Mouse (Mus musculus) midbrain, embryonic 12.5 days (tissue): ENCODE results near the gene Ehbp1l1. TPM values are rescaled to one million over a fixed set of nuclear protein-coding genes. Genes with fewer than 3 reads are reported as not detected.
A peak's percentile ranks its signal among the peaks of the same experiment; 100 is the strongest.

ENCODE experiments used
- ATAC-seq: fragments of 200-750 bp; cut with Nextera tagmentation; 2 replicates; pipeline ENCODE4 v1.8.0; 2017; ENCODE audit warnings: low read depth, moderate TSS enrichment, moderate library complexity; ENCODE audit not compliant: low FRiP score
- H3K27ac ChIP-seq: fragments of 300-500 bp; sonication (generic); replicated peaks from 2 replicates; pipeline ENCODE4 v1.5.1; 2016; ENCODE audit warnings: mild to moderate bottlenecking
- H3K27me3 ChIP-seq: fragments of 300-500 bp; sonication (generic); 2 replicates; pipeline ENCODE4 v1.6.1; 2016; ENCODE audit warnings: mild to moderate bottlenecking
- H3K36me3 ChIP-seq: fragments of 300-500 bp; sonication (generic); 2 replicates; pipeline ENCODE4 v1.6.1; 2016
- H3K4me1 ChIP-seq: fragments of 300-500 bp; sonication (generic); 2 replicates; pipeline ENCODE4 v1.6.1; 2016
- H3K4me2 ChIP-seq: fragments of 300-500 bp; sonication (generic); replicated peaks from 2 replicates; pipeline ENCODE4 v1.6.1; 2016; ENCODE audit warnings: mild to moderate bottlenecking, moderate library complexity
- H3K4me3 ChIP-seq: fragments of 300-500 bp; sonication (generic); 2 replicates; pipeline ENCODE4 v1.5.1; 2016; ENCODE audit warnings: mild to moderate bottlenecking
- H3K9ac ChIP-seq: fragments of 300-500 bp; sonication (generic); replicated peaks from 2 replicates; pipeline ENCODE4 v1.6.1; 2016; ENCODE audit warnings: mild to moderate bottlenecking, moderate library complexity
- H3K9me3 ChIP-seq: fragments of 300-500 bp; sonication (generic); 2 replicates; pipeline ENCODE4 v1.6.1; 2016; ENCODE audit warnings: mild to moderate bottlenecking
- WGBS: fragments of 180-500 bp; shearing (Covaris S2); methylation state at CpG from one replicate; pipeline ENCODE4 v1.1.7; 2016; 5-methylcytosine and 5-hydroxymethylcytosine counted together
- polyA plus RNA-seq: library from polyadenylated mRNA; unstranded; fragments of >200 nt; fragmentation: Nextera tagmentation; extraction: Ambion mirVana; gene quantifications from 2 replicates; pipeline ENCODE4 v1.2.1, GENCODE M21; 2016

The Ehbp1l1 gene
- polyA plus RNA-seq, 1 experiment from 2014 or later = 9.1 TPM

GRCm38 (mm10) chr19:5685431-5685830 is 40.7 kb downstream of the Ehbp1l1 start:
- Histone ChIP-seq H3K4me2 (no peak overlapping the region), H3K9me3 (no peaks in the 10 kb centered on the region), H3K36me3 (peaks cover 67% of the 10 kb centered on the region), H3K27ac (no peak overlapping the region), H3K27me3 (no peaks in the 10 kb centered on the region), H3K9ac (no peak overlapping the region), H3K4me3 (no peak overlapping the region), H3K4me1 (peaks cover 23% of the 10 kb centered on the region)
- no peak for ATAC-seq
- WGBS = 90% methylated on average over 19 of the region's 19 CpGs

DNA sequence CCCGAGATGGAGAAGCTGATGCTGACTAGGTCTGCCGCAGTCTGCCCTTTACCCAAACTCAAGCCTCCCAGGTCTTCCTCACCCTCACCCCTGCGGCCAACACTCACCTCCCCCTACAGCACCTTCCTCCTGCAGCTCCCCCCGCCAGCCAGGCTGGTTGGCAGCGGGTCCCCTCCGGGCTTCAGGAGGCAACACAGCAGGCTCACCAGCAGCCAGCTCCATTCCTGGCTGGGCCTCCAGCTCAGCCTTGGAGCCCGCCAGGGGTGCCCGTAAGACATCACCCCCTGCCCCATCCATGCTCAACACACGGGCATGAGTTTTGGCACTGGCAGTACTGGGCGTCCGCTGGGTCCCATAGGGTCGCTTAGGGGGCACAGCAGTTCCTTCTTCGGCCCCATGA is 41.1 kb downstream of the Ehbp1l1 start:
- no peak overlapping the region for H3K4me3 ChIP-seq
- no peak overlapping the region for H3K27ac ChIP-seq
- no peaks in the 10 kb centered on the region for H3K27me3 ChIP-seq
- 95% methylated on average over 13 of the region's 13 CpGs for WGBS
- no peak overlapping the region for H3K4me2 ChIP-seq
- H3K9ac ChIP-seq = no peak overlapping the region
- no peak for ATAC-seq
- H3K4me1 ChIP-seq = peaks cover 19% of the 10 kb centered on the region
- no peaks in the 10 kb centered on the region for H3K9me3 ChIP-seq
- H3K36me3 ChIP-seq = peaks cover 71% of the 10 kb centered on the region

DNA sequence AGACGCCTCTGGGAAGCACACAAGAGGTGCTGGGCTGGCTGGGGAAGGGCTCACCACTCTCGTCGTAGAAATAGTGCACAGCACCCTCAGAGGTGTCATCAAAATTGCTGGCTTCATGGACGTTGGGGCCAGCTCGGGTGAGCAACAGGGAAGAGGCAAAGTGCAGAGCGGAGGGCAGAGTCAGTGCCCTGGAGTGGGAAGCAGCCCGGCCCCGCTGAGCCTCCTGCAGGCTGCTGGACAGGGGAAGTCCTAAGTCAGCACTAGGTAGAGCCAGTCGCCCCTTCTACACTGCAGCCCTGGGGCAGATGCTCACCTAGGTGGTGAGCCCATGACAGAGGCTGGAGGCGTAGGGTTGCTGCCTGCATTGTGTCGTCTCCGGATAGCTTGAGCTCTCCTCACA is 41.9 kb downstream of the Ehbp1l1 start:
- Histone ChIP-seq H3K9me3 (no peaks in the 10 kb centered on the region), H3K4me1 (peaks cover 11% of the 10 kb centered on the region), H3K9ac (no peak overlapping the region), H3K4me2 (no peak overlapping the region), H3K4me3 (no peak overlapping the region), H3K36me3 (peaks cover 78% of the 10 kb centered on the region), H3K27ac (no peak overlapping the region), H3K27me3 (no peaks in the 10 kb centered on the region)
- ATAC-seq = no peak
- 93% methylated on average over 12 of the region's 12 CpGs for WGBS

GRCm38 (mm10) chr19:5680432-5680831 is 45.7 kb downstream of the Ehbp1l1 start:
- H3K4me2 ChIP-seq = no peak overlapping the region
- H3K36me3 ChIP-seq = peaks cover 94% of the 10 kb centered on the region
- H3K4me1 ChIP-seq = no peaks in the 10 kb centered on the region
- H3K27me3 ChIP-seq = no peaks in the 10 kb centered on the region
- no peak for ATAC-seq
- H3K9me3 ChIP-seq = no peaks in the 10 kb centered on the region
- H3K27ac ChIP-seq = no peak overlapping the region
- H3K4me3 ChIP-seq = no peak overlapping the region
- 94% methylated on average over 4 of the region's 4 CpGs for WGBS
- H3K9ac ChIP-seq = no peak overlapping the region

DNA sequence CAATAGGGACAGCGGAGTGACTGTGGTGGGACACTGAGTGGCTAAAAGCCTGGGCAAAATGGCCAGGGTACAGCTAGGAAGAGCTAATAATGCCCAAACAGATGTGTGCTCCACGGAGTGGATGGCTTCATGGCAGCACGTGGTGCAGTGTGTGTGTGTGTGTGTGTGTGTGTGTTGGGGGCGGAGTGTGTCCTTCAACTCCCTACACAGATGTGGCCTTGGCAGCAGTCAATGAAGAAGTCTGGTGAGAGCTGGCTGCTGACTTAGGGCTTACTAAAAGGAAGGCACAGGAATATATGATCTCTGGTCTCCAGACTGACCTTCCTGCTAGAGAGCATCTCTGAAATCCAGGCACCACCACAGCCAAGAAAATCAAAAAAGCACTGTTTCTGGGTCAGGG is 57.7 kb downstream of the Ehbp1l1 start:
- no peak for ATAC-seq
- peaks cover 7% of the 10 kb centered on the region for H3K4me1 ChIP-seq
- 94% methylated on average over 4 of the region's 4 CpGs for WGBS
- H3K36me3 ChIP-seq = peaks cover 89% of the 10 kb centered on the region
- H3K9ac ChIP-seq = no peak overlapping the region
- H3K27ac ChIP-seq = no peak overlapping the region
- H3K4me3 ChIP-seq = no peak overlapping the region
- no peaks in the 10 kb centered on the region for H3K9me3 ChIP-seq
- no peak overlapping the region for H3K4me2 ChIP-seq
- no peaks in the 10 kb centered on the region for H3K27me3 ChIP-seq

- Histone ChIP-seq H3K4me2 (no peak overlapping the region), H3K27me3 (no peaks in the 10 kb centered on the region), H3K9me3 (no peaks in the 10 kb centered on the region), H3K36me3 (peaks cover 69% of the 10 kb centered on the region), H3K4me3 (no peak overlapping the region), H3K4me1 (peaks cover 14% of the 10 kb centered on the region), H3K9ac (no peak overlapping the region), H3K27ac (no peak overlapping the region)
- 94% methylated on average over 18 of the region's 18 CpGs for WGBS
- no peak for ATAC-seq
Measured at GRCm38 (mm10) chr19:5666386-5666785, 59.7 kb downstream of the Ehbp1l1 start.

DNA sequence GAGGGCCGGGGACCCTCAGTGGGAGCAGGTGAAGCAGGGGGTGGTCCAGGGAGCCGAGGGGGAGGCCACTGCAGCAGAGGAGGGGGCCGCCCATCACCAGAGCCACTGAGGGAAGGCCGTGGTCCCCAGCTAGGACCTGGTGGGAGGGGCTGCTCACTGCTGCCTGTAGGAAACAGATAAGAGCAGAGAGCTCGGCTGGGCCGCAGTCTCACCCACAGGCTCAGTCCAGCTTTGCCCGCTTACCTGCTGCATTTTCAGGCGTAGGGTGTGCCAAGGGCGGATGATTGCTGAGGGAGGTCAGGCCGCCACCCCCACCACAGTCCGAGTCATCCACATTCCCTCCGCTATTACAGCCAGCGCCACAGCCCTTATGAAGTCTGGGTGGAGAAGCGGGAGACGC is 60.7 kb downstream of the Ehbp1l1 start:
- no peaks in the 10 kb centered on the region for H3K9me3 ChIP-seq
- no peak overlapping the region for H3K27ac ChIP-seq
- WGBS = 89% methylated on average over 15 of the region's 15 CpGs
- no peak overlapping the region for H3K4me3 ChIP-seq
- H3K36me3 ChIP-seq = peaks cover 60% of the 10 kb centered on the region
- H3K27me3 ChIP-seq = no peaks in the 10 kb centered on the region
- peaks cover 14% of the 10 kb centered on the region for H3K4me1 ChIP-seq
- H3K9ac ChIP-seq = no peak overlapping the region
- no peak overlapping the region for H3K4me2 ChIP-seq
- ATAC-seq = no peak

GRCm38 (mm10) chr19:5664669-5665257 is 61.4 kb downstream of the Ehbp1l1 start:
- peaks cover 53% of the 10 kb centered on the region for H3K36me3 ChIP-seq
- no peak overlapping the region for H3K4me3 ChIP-seq
- H3K9me3 ChIP-seq = no peaks in the 10 kb centered on the region
- H3K4me2 ChIP-seq = no peak overlapping the region
- no peak overlapping the region for H3K9ac ChIP-seq
- ATAC-seq = no peak
- WGBS = 93% methylated on average over 10 of the region's 10 CpGs
- no peak overlapping the region for H3K27ac ChIP-seq
- H3K27me3 ChIP-seq = no peaks in the 10 kb centered on the region
- H3K4me1 ChIP-seq = peaks cover 14% of the 10 kb centered on the region

GRCm38 (mm10) chr19:5662981-5663913 is 62.9 kb downstream of the Ehbp1l1 start, which contains the start of gene Sipa1:
TSS of gene Sipa1 (minus strand) at chr19:5663707.
- H3K27me3 ChIP-seq = no peaks in the 10 kb centered on the region
- peak within 1 kb of the TSS; percentile 41 for H3K4me3 ChIP-seq
- H3K9me3 ChIP-seq = no peaks in the 10 kb centered on the region
- H3K27ac ChIP-seq = peak within 1 kb of the TSS; percentile 47
- peaks cover 14% of the 10 kb centered on the region for H3K4me1 ChIP-seq
- ATAC-seq = peak; percentile 92
- peak within 1 kb of the TSS; percentile 57 for H3K9ac ChIP-seq
- under 1% methylated on average over 32 of the region's 32 CpGs for WGBS
- peaks cover 38% of the 10 kb centered on the region for H3K36me3 ChIP-seq
- H3K4me2 ChIP-seq = peak within 1 kb of the TSS; percentile 53

DNA sequence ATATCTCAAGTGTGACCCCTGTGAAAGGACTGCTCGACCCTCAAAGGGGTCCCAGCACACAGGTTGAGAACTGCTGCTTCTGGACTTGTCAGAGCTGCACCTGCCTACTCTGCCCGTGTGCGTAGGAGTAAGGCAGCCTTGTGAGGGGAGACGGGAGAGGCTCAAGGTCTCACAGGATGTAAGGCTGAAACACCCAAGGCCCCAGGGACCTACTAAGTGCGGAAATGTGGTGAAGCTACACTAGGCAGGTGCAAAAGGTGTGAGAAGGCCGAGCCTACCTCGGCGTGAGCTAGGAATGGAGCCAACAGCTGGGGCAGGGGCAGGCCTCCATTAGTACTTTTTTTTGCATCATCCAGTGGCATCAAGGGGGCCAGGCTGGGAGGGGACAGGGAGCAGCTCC is 63.8 kb downstream of the Ehbp1l1 start:
- WGBS = 86% methylated on average over 8 of the region's 8 CpGs
- Histone ChIP-seq H3K27ac (0 out of 2 replicates have a peak overlapping the region, but pooled peaks have one; percentile 30), H3K9ac (no peak overlapping the region), H3K4me2 (0 out of 2 replicates have a peak overlapping the region, but pooled peaks have one; percentile 53), H3K36me3 (peaks cover 29% of the 10 kb centered on the region), H3K4me1 (peaks cover 14% of the 10 kb centered on the region), H3K27me3 (no peaks in the 10 kb centered on the region), H3K9me3 (no peaks in the 10 kb centered on the region), H3K4me3 (0 out of 2 replicates have a peak overlapping the region, but pooled peaks have one; percentile 7)
- no peak for ATAC-seq

- no peak overlapping the region for H3K27ac ChIP-seq
- H3K27me3 ChIP-seq = peaks cover 7% of the 10 kb centered on the region
- H3K9me3 ChIP-seq = no peaks in the 10 kb centered on the region
- H3K4me1 ChIP-seq = peaks cover 14% of the 10 kb centered on the region
- 85% methylated on average over 16 of the region's 16 CpGs for WGBS
- H3K9ac ChIP-seq = no peak overlapping the region
- H3K36me3 ChIP-seq = peaks cover 17% of the 10 kb centered on the region
- no peak overlapping the region for H3K4me3 ChIP-seq
- no peak for ATAC-seq
- H3K4me2 ChIP-seq = no peak overlapping the region
Measured at GRCm38 (mm10) chr19:5660942-5661751, 65.0 kb downstream of the Ehbp1l1 start.
